Comparison of ENCODE assay signal across 8 mouse cellular contexts in genomic region chr13:78202574-78203347, GRCm38 (mm10). TPM values are rescaled to one million over a fixed set of nuclear protein-coding genes. Genes with fewer than 3 reads are reported as not detected.
DNase-seq lines count a peak whose midpoint lies in the region; ATAC-seq and TF ChIP-seq lines count a peak whose summit lies in the region.

No protein-coding gene starts in this region.

- 0 out of 2 replicates have a peak, but pooled peaks have one; percentile 8 for ATAC-seq in granulocyte monocyte progenitor cell, adult 5-6 weeks (replicated peaks; ENCODE audit: poor library complexity, severe bottlenecking)
- peak; percentile 3 for ATAC-seq in midbrain, embryonic 15.5 days (replicated peaks)

- H3K9ac ChIP-seq in midbrain, embryonic 15.5 days = peak overlapping the region; percentile 78

- TF ChIP-seq CTCF in gastrocnemius, adult 2 months (IDR thresholded peaks at IDR 0.05) = no peak
- no peak for TF ChIP-seq CTCF in C2C12 (IDR thresholded peaks at IDR 0.05; ENCODE audit: control insufficient read depth, insufficient read depth, insufficient read length)

- H3K4me3 ChIP-seq in gastrocnemius, adult 2 months = peak overlapping the region; percentile 67
- peak overlapping the region; percentile 59 for H3K4me3 ChIP-seq in C2C12 (ENCODE audit: insufficient read depth, poor library complexity, severe bottlenecking)
- peak overlapping the region; percentile 94 for H3K4me3 ChIP-seq in midbrain, embryonic 15.5 days

- H3K9me3 ChIP-seq in midbrain, embryonic 15.5 days = no peaks in the 10 kb centered on the region

- WGBS in midbrain, embryonic 15.5 days = under 1% methylated on average over 47 of the region's 47 CpGs

- peaks cover 27% of the 10 kb centered on the region for H3K4me1 ChIP-seq in midbrain, embryonic 15.5 days

- DNase-seq in gastrocnemius, adult 2 months = no peak
- no peak for DNase-seq in gastrocnemius, adult 8-10 months (ENCODE audit: low spot score in 2 of 2)
- DNase-seq in cerebellum, adult 18-20 months = peak; percentile 61 to 77
- peak; percentile 54 to 59 for DNase-seq in layer of hippocampus, adult 8-10 months (ENCODE audit: low spot score in 2 of 2)
- DNase-seq in thymus, postnatal 25 days = no peak

- peaks cover 34% of the 10 kb centered on the region for H3K79me2 ChIP-seq in C2C12 (ENCODE audit: control insufficient read depth, insufficient read depth)

- no peaks in the 10 kb centered on the region for H3K36me3 ChIP-seq in C2C12 (ENCODE audit: control insufficient read depth, insufficient read depth)
- H3K36me3 ChIP-seq in midbrain, embryonic 15.5 days (replicated peaks) = no peaks in the 10 kb centered on the region

- H3ac ChIP-seq in C2C12 (ENCODE audit: control insufficient read depth, insufficient read length, low read depth) = peak overlapping the region; percentile 54

- peak overlapping the region; percentile 81 for H3K27ac ChIP-seq in gastrocnemius, adult 2 months
- peak overlapping the region; percentile 99 for H3K27ac ChIP-seq in midbrain, embryonic 15.5 days

- H3K79me3 ChIP-seq in C2C12 (ENCODE audit: low read depth) = peaks cover 4% of the 10 kb centered on the region

- peak overlapping the region; percentile 86 for H3K4me2 ChIP-seq in midbrain, embryonic 15.5 days

- H3K27me3 ChIP-seq in C2C12 (ENCODE audit: control insufficient read depth, insufficient read depth, insufficient read length) = no peaks in the 10 kb centered on the region
- H3K27me3 ChIP-seq in midbrain, embryonic 15.5 days (replicated peaks) = 0 out of 2 replicates have a peak, but pooled peaks cover 4% of the 10 kb centered on the region

- intact Hi-C loops in gastrocnemius, adult 2 months (cut with DNase I) = loop anchor here (10.0 kb wide), 1 partner anchor 338 kb away; no protein-coding TSS in a partner anchor

TF ChIP-seq in C2C12, 6 proteins besides CTCF, POLR2A, EP300 and RAD21:
- no peak for TF ChIP-seq CEBPB (IDR thresholded peaks at IDR 0.05; ENCODE audit: low read depth)

RNA-seq across cellular contexts. Expression of gene Nr2f1, which starts 3.2 kb away (rescaled TPM):
- total RNA-seq in gastrocnemius, adult 2 months (2021) = under 1 TPM; 0.41 to 0.56 TPM
- under 1 TPM; 0.15 to 0.36 (median 0.32) TPM for total RNA-seq in gastrocnemius, adult 8-10 months (2022)
- 6.8 TPM for polyA plus RNA-seq in C2C12 (2012; fragmentation: generic; extraction: Trizol)
- total RNA-seq in granulocyte monocyte progenitor cell, adult 5-6 weeks (2014; fragmentation: Nextera tagmentation) = not detected in 2 replicates
- not detected in 2 replicates for total RNA-seq in granulocyte monocyte progenitor cell, adult 5-6 weeks (2017)
- total RNA-seq in layer of hippocampus, adult 8-10 months (2022) = 10 to 100 TPM; 75.7 to 85.1 (median 81.4) TPM
- 58.4 and 61.2 TPM in 2 replicates for polyA plus RNA-seq in midbrain, embryonic 15.5 days (2015; fragmentation: Nextera tagmentation; extraction: Ambion mirVana)

Comparison
In these comparisons a context has a peak if more than half of its experiments do, and no peak if none do; other contexts are left out.
1. DNase-seq: peak in cerebellum, adult 18-20 months (2 of 2) and layer of hippocampus, adult 8-10 months (2 of 2); none in gastrocnemius, adult 2 months (single experiment), gastrocnemius, adult 8-10 months (0 of 2) and thymus, postnatal 25 days (single experiment).
2. RNA of gene Nr2f1, which starts 3.2 kb away (total RNA-seq): 75.7 to 85.1 TPM in layer of hippocampus, adult 8-10 months; 0.41 to 0.56 TPM in gastrocnemius, adult 2 months, 0.15 to 0.36 TPM in gastrocnemius, adult 8-10 months and not detected in granulocyte monocyte progenitor cell, adult 5-6 weeks; every median in the first group is over 10 times any median in the second.
3. Peak in every context shown above with its lines, with median percentiles within 50 percentile points of each other: H3K4me3 ChIP-seq.